Mouse (Mus musculus): ENCODE results near the gene Anxa5.

DNA sequence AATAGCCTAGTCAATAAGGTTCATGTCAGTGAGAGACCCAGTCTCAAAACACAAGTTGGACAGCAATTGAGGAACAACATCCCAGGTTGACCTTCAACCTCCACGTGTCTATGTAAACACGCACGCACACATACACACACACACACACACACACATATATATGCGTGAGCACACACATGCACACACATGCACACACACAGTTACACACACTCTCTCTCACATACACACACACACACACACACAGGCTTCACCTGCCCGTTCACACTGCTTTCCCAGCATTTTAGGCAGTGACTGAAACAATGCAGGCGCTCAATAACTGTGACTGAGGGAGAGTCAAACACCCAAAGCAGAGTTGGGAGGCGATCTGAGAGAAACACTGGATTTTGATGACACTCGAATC is 29.6 kb upstream of the Anxa5 start:
- TF ChIP-seq ZC3H11A (IDR thresholded peaks at IDR 0.05; ENCODE audit: borderline replicate concordance, low read depth, low read length): no peak
- TF ChIP-seq HCFC1 (IDR thresholded peaks at IDR 0.05; ENCODE audit: borderline replicate concordance, insufficient read depth, low read length): no peak
- TF ChIP-seq ZNF384 (IDR thresholded peaks at IDR 0.05; ENCODE audit: low read depth, low read length): no peak
- TF ChIP-seq CHD2 (IDR thresholded peaks at IDR 0.05; ENCODE audit: low read depth, low read length): no peak

Measured in ES-E14 (cell line).